Mouse (Mus musculus): ENCODE data around the gene Serpinb8.

DNA sequence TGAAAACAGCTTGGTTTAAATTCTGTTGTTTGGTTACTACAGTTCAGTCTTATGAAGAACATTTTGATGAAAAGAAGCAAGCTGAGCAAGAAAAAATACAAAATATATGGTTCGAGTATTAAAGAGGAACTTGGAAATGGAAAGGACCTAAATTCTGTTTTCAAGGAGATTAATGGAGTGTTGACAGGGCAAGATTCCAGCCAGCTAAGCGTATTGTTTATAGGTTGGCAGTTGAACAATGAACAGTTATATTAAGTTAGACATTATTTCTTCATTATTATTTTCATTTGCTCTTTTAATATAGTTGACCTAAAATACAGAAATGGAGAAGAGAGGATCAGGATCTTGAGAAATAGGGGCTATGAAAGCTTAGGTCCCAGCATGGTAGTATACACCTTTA lies 13.7 kb upstream of the Serpinb8 start:
- no peak for TF ChIP-seq EP300 (IDR thresholded peaks at IDR 0.05; ENCODE audit: insufficient read depth, low read depth, low read length)
- no peak for TF ChIP-seq CTCF (IDR thresholded peaks at IDR 0.05; ENCODE audit: low read depth, low read length)
- no peak for TF ChIP-seq POLR2A (IDR thresholded peaks at IDR 0.05; ENCODE audit: insufficient read depth, low read length)

All from ES-Bruce4 (cell line).